Mouse (Mus musculus) hindlimb bud, embryonic 11.5 days (tissue): ENCODE data around the gene Krt7.

Experiments used
- DNase-seq: peaks from one replicate; pipeline ENCODE4 v3.0.0-alpha.2; 2012; ENCODE audit warnings: low read depth, low spot score; ENCODE audit errors: extremely low spot score

Krt7 gene

DNA sequence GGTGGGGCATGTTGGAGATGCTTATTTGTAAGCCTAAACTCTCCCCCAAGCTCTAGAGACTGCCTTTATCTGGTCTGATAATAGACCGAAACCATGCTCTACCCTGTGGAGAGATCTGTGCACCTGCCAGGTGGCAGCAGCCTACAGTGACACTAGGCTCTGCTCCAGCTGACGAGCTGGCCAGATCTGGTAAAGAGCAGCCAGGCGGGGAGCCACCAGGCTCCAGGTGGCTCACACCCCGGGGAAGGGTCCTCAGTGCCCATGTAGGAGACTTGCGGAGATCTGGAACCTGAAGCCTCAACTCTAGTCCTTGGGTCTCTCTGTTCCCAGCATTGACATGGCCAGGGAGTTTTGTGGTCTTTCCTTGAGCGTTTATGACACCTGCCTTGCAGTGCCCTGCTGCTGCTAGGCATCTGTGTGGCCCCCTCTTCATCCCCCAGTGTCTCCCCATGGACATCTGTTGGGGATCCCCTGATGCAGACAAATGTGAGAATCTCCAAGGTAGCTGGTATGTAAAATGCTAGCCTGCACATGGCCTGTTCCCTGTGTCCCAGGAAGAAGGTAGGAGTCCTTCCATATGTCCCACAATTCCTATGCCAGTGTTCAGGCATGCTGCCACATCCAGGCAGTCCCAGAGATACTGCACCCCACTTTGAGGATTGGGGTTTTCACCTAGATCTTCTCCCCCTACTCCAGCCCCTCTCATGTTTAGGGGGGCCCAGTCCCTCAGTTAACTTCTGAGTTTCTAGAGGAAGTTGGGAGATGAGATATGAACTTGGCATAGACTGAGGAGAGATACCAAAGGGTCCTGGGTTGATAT is 34.7 kb upstream of the Krt7 start:
- DNase-seq: no peak

DNA sequence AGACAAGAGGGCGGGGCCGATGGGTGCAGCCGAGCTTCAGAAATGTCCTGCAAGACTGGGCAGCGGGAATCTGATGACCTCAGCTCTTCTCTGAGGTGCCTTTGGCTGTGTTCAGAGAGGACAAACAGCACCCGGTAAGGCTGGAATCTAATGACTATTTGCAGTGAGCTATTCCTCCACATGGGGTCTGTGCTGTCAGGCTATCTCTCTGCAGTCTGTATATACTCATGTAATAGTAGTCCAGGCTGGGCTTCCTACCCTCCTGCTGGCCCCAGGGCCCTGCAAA is 34.1 kb upstream of the Krt7 start:
- DNase-seq: no peak

- DNase-seq: no peak
Measured at GRCm38 (mm10) chr15:101378646-101379045, 32.2 kb upstream of the Krt7 start.

GRCm38 (mm10) chr15:101381758-101382157 is 29.1 kb upstream of the Krt7 start:
- no peak for DNase-seq

GRCm38 (mm10) chr15:101382811-101383210 is 28.0 kb upstream of the Krt7 start:
- no peak for DNase-seq

DNA sequence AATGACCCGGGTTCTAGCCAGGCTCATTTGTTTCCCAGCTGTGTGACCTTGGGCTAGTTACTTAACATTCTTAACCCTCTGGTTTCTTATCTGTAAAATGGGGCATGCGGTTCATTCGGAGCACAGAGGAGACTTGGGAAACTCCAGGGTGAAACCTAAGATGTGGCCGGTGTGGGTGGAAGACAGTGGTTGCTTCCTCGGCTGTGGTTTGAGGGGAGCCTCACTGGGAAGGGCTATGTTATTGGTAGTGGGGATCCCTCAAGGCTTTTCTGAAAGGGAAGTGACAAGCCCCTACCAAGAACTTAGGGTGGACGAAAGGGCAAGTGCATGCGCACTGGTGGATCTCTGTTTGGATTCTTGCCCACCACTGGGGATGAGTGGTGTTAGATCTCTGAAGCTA is 26.2 kb upstream of the Krt7 start:
- DNase-seq: no peak

DNA sequence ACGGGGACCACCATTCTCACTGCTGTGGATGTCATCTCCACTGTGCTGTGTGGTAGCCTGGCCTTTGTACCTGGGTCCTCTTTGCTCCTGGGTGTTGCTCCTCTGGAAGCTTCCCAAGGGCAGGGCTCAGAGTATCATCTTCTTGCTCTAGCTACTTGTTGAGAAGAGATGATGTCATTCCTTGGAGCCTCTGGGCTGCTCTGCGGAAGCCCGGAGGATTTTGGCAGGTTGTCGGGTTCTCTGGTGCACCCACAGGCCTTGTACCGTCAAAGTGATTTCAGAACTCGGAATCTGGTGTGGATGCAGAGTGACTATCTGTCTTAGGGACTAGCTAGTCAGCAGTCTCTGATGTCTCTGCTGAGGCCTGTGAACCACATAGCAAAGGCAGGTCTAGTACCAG is 25.8 kb upstream of the Krt7 start:
- no peak for DNase-seq

GRCm38 (mm10) chr15:101387176-101387575 is 23.7 kb upstream of the Krt7 start:
- DNase-seq: no peak

DNA sequence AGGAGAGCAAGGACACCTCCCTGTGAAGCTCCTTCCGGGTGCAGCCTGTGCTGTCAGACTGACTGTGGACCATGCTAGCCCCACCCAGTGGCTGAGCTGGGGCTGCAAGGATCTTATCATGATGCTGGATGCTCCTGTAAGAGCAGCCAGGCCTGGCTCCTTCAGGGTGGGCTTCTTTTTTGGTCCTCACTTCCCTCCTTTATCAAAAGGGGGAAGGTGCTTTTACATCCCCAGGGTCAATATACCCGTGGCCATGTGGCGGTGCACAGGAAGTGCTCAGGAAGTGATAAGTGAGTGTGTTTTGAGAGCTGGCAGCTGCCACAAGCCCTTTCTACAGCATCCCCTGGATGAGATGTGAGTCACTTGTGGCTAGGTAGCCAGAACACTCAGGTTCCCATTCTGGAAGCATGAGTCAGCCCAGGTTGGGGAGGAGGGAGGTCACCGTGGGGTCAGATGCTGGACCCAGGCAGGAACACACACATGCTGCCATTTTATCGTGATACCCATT is 22.8 kb upstream of the Krt7 start:
- DNase-seq: no peak

- DNase-seq: no peak
Measured at GRCm38 (mm10) chr15:101390203-101390602, 20.6 kb upstream of the Krt7 start.

GRCm38 (mm10) chr15:101392251-101392650 is 18.6 kb upstream of the Krt7 start:
- DNase-seq: no peak

GRCm38 (mm10) chr15:101394908-101395307 is 15.9 kb upstream of the Krt7 start:
- no peak for DNase-seq

GRCm38 (mm10) chr15:101396466-101396865 is 14.4 kb upstream of the Krt7 start:
- peak; percentile 37 for DNase-seq

- DNase-seq: no peak
Measured at GRCm38 (mm10) chr15:101396921-101397320, 13.9 kb upstream of the Krt7 start.

DNA sequence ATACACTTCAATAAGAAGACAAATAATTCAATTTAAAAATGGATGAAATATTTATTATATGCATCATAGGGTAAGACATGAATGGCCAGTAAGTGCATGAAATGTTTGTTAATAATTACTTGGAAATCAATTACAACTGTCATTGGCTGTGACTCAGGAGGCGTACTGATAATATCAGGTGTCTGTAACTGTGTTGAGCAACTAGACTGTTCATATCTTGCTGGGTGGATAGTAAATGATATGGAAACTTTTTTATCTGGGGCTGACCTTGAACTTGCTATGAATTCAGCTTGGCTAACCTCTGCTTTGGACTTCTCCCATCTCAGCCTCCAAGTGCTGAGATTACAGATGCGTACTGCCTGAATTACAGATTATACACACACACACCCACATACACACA is 13.2 kb upstream of the Krt7 start:
- no peak for DNase-seq

- no peak for DNase-seq
Measured at GRCm38 (mm10) chr15:101398269-101398668, 12.6 kb upstream of the Krt7 start.

DNA sequence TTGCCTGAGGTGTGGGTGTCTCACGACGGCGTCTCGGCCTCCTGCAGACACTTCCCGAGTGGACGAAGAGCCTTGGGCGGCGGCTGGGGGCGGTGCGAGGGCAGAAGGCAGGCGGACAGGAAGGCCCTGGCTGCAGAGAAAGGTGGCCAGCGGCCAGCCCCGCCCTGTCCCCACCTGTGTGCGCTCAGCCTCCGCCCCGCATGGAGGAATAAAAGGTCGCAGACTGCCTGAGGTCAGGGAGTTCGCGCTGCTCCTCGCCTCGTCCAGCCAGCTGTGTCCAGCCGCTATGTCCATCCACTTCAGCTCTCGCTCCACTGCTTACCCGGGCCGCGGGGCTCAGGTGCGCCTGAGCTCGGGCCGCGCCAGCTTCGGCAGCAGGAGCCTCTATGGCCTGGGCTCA is 1.3 kb downstream of the Krt7 start:
- DNase-seq: no peak

GRCm38 (mm10) chr15:101413916-101414635 is 3.2 kb downstream of the Krt7 start:
- DNase-seq: no peak

- no peak for DNase-seq
Measured at GRCm38 (mm10) chr15:101414807-101415565, 4.1 kb downstream of the Krt7 start.

GRCm38 (mm10) chr15:101418950-101419349 is 8.1 kb downstream of the Krt7 start:
- no peak for DNase-seq

DNA sequence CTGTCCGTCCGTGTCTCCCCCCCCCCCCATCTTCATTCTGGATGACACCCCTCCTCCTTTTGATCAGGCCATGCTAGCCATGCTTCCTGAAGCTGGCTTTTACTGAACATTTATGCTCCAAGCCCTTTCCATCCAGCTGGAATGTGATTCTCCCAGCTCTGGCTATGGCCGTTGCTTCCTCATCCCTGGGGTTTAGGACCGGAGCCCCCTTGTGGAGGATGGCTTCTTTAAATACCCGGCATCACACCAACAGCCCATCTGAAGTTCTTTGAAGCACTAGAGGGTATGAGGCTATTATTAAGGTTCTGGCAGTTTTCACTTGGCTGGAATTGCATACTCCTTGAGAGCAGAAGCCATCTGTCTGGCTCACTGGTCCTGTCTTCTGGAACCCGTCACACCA is 10.1 kb downstream of the Krt7 start:
- no peak for DNase-seq

- DNase-seq: no peak
Measured at GRCm38 (mm10) chr15:101424914-101425313, 14.1 kb downstream of the Krt7 start.
